Mouse (Mus musculus): Measurements from ENCODE around the gene Ubqln1.

DNA sequence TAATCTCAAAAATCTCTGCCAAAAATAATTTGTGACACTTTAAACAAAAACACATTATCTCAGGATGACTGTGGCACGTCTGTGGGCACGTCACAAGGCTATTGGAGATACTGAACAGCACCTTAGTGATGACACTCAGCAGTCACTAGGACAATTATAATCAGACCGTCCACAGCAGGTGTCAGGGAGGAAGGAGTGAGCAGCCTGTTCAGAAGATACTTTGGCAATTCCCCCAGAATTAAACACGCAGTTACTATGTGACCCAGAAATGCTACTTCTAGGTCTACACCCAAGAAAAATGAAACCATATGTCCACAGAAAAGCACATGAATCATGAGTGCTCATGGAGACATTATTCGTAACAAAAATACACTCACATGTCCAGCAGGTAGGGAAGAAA lies 5.0 kb downstream of the Ubqln1 start:
- TF ChIP-seq CTCF (IDR thresholded peaks at IDR 0.05; ENCODE audit: insufficient read depth, low read depth, low read length) (no peak), POLR2A (IDR thresholded peaks at IDR 0.05; ENCODE audit: insufficient read depth, low read depth, low read length) (no peak)

All from olfactory bulb, adult 2 months (tissue).